Mouse (Mus musculus) embryonic facial prominence, embryonic 11.5 days (tissue): ENCODE data around the gene Ccdc163. TPM values are rescaled to one million over a fixed set of nuclear protein-coding genes. Genes with fewer than 3 reads are reported as not detected.

Experiments
- polyA plus RNA-seq: library from polyadenylated mRNA; unstranded; fragments of >200 nt; fragmentation: Nextera tagmentation; extraction: Ambion mirVana; gene quantifications from 2 replicates; pipeline ENCODE4 v1.2.1, GENCODE M21; 2014

The Ccdc163 gene
- polyA plus RNA-seq, 1 experiment from 2014 or later, result 33.3 TPM

Other genes starting within 250 kb of the Ccdc163 start
- gene Mast2, start 244.3 kb upstream of the Ccdc163 start, polyA plus RNA-seq, result 23.5 and 33.6 TPM in 2 replicates
- 5.0 and 5.2 TPM in 2 replicates for gene Ipp, start 201.0 kb upstream of the Ccdc163 start, polyA plus RNA-seq
- 33.8 and 37.7 TPM in 2 replicates for gene Tmem69, start 152.6 kb upstream of the Ccdc163 start, polyA plus RNA-seq
- gene Gpbp1l1, start 150.9 kb upstream of the Ccdc163 start, polyA plus RNA-seq, result 47.9 and 51.2 TPM in 2 replicates
- 1.4 and 2.1 TPM in 2 replicates for gene Ccdc17, start 111.9 kb upstream of the Ccdc163 start, polyA plus RNA-seq
- 324 and 364 TPM in 2 replicates for gene Nasp, start 80.6 kb upstream of the Ccdc163 start, polyA plus RNA-seq
- 727 and 756 TPM in 2 replicates for gene Akr1a1, start 56.8 kb upstream of the Ccdc163 start, polyA plus RNA-seq
- gene Prdx1, start 23.0 kb upstream of the Ccdc163 start, polyA plus RNA-seq, result 1,282 and 1,318 TPM in 2 replicates
- gene Mmachc, start 103 bp upstream of the Ccdc163 start, polyA plus RNA-seq, result 20.0 and 24.6 TPM in 2 replicates
- gene Tesk2, start 12.4 kb downstream of the Ccdc163 start, polyA plus RNA-seq, result 10.5 and 12.9 TPM in 2 replicates
- 36.1 and 39.0 TPM in 2 replicates for gene Toe1, start 99.1 kb downstream of the Ccdc163 start, polyA plus RNA-seq
- gene Mutyh, start 99.2 kb downstream of the Ccdc163 start, polyA plus RNA-seq, result 13.9 and 17.7 TPM in 2 replicates
- 1.2 and 1.7 TPM in 2 replicates for gene Hpdl, start 113.2 kb downstream of the Ccdc163 start, polyA plus RNA-seq
- gene Zswim5, start 168.9 kb downstream of the Ccdc163 start, polyA plus RNA-seq, result 3.0 and 3.3 TPM in 2 replicates